Comparison of ENCODE assay signal across 20 mouse cellular contexts in genomic region chr10:71413401-71413800, GRCm38 (mm10).
DNase-seq lines count a peak whose midpoint lies in the region; ATAC-seq and TF ChIP-seq lines count a peak whose summit lies in the region.
"Had no signal": no experiment of that assay in that cellular context is flagged by ENCODE, and none has a peak within 500 bp of the region (broad histone marks: within the 10 kb centered on the region; RNA-seq: fewer than 3 reads in every experiment).

No protein-coding gene starts in this region.

- H3K27me3 ChIP-seq in heart, embryonic 11.5 days (ENCODE audit: control insufficient read depth, insufficient read depth, low read length), result no peaks in the 10 kb centered on the region
- H3K27me3 ChIP-seq: hindbrain, embryonic 12.5 days; midbrain, embryonic 15.5 days had no signal

- peak; percentile 19 to 52 for DNase-seq in heart, adult 18-20 months
- peak; percentile 19 to 20 for DNase-seq in kidney, postnatal 36 days
- no peak for DNase-seq in kidney, postnatal 10 days
- DNase-seq in lung, postnatal 10 days, result peak; percentile 51
- DNase-seq in c-Kit-positive CD71-positive TER-119-positive erythroid progenitor cells, embryonic 14.5 days (ENCODE audit: low spot score), result no peak
- DNase-seq in layer of hippocampus, adult 2 months (ENCODE audit: low spot score in 2 of 2), result no peak
- DNase-seq: adrenal gland, postnatal 36 days; cerebellum, adult 2 months; gastrocnemius, postnatal 14 days; left cerebral cortex, postnatal 4 days; liver; spleen, adult 18-20 months; thymus, postnatal 25 days had no signal

- no peak for ATAC-seq in heart, embryonic 11.5 days (replicated peaks; ENCODE audit: insufficient number of reproducible peaks, low FRiP score, low TSS enrichment)
- ATAC-seq: midbrain, embryonic 15.5 days had no signal

- H3K4me2 ChIP-seq in heart, embryonic 11.5 days, result no peak overlapping the region
- H3K4me2 ChIP-seq: hindbrain, embryonic 12.5 days; midbrain, embryonic 15.5 days had no signal

- no peak overlapping the region for H3K9ac ChIP-seq in heart, embryonic 11.5 days (ENCODE audit: low read depth, low read length)
- H3K9ac ChIP-seq: hindbrain, embryonic 12.5 days; midbrain, embryonic 15.5 days had no signal

- TF ChIP-seq CTCF in layer of hippocampus, adult 2 months (conservative IDR thresholded peaks at IDR 0.05), result no peak

- no peak overlapping the region for H3K27ac ChIP-seq in heart, embryonic 11.5 days (ENCODE audit: low read depth, low read length)
- no peak overlapping the region for H3K27ac ChIP-seq in layer of hippocampus, adult 2 months
- H3K27ac ChIP-seq: embryonic facial prominence, embryonic 10.5 days; hindbrain, embryonic 12.5 days; left cerebral cortex, adult 2 months; midbrain, embryonic 15.5 days had no signal

- H3K9me3 ChIP-seq in heart, embryonic 11.5 days (replicated peaks; ENCODE audit: control insufficient read depth, low read length), result no peaks in the 10 kb centered on the region
- H3K9me3 ChIP-seq: embryonic facial prominence, embryonic 10.5 days; hindbrain, embryonic 12.5 days; midbrain, embryonic 15.5 days had no signal

- WGBS in heart, embryonic 11.5 days (ENCODE audit: insufficient replicate concordance), result 81% methylated on average over 12 of the region's 12 CpGs

- H3K4me3 ChIP-seq in heart, embryonic 11.5 days (ENCODE audit: low read depth, low read length), result no peak overlapping the region
- no peak overlapping the region for H3K4me3 ChIP-seq in layer of hippocampus, adult 2 months
- H3K4me3 ChIP-seq: embryonic facial prominence, embryonic 10.5 days; hindbrain, embryonic 12.5 days; left cerebral cortex, adult 2 months; midbrain, embryonic 15.5 days; myocyte had no signal

- no peaks in the 10 kb centered on the region for H3K4me1 ChIP-seq in heart, embryonic 11.5 days (ENCODE audit: control insufficient read depth, insufficient read depth, low read length)
- H3K4me1 ChIP-seq: embryonic facial prominence, embryonic 10.5 days; hindbrain, embryonic 12.5 days; midbrain, embryonic 15.5 days had no signal

- no peaks in the 10 kb centered on the region for H3K36me3 ChIP-seq in heart, embryonic 11.5 days (ENCODE audit: control insufficient read depth, insufficient read depth, low read length)
- H3K36me3 ChIP-seq: embryonic facial prominence, embryonic 10.5 days; G1E; hindbrain, embryonic 12.5 days; midbrain, embryonic 15.5 days had no signal

Comparison
In these comparisons a context has a peak if more than half of its experiments do, and no peak if none do; other contexts are left out.
1. DNase-seq: peak in heart, adult 18-20 months (2 of 2), kidney, postnatal 36 days (2 of 2) and lung, postnatal 10 days (single experiment); none in kidney, postnatal 10 days (single experiment), c-Kit-positive CD71-positive TER-119-positive erythroid progenitor cells, embryonic 14.5 days (single experiment) and layer of hippocampus, adult 2 months (0 of 2).